28 mouse cellular contexts compared by ENCODE assay signal in the genomic region with DNA sequence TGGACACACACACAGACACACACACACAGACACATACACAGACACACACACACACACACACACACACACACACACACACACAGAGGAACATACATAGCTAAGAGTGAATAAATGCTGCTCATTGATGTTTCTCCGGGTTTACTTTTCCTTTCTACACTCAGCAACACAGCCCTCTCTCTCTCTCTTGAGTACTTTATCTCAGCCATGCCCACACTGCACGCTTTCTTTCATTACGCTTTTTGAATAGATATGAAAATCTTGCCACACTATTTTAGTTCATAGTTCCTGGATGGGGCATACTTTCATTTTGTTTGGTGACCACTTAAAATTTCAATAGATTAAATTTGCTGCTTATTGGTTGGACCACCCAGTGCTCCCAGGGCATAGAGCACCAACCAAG. TPM values are rescaled to one million over a fixed set of nuclear protein-coding genes. Genes with fewer than 3 reads are reported as not detected.
"Had no signal": no experiment of that assay in that cellular context is flagged by ENCODE, and none has a peak within 500 bp of the region (broad histone marks: within the 10 kb centered on the region; RNA-seq: fewer than 3 reads in every experiment).

No protein-coding gene starts in this region.

- H3K4me3 ChIP-seq: kidney, embryonic 15.5 days; limb, embryonic 12.5 days; limb, embryonic 15.5 days; liver, embryonic 12.5 days; liver, embryonic 15.5 days had no signal

- H3K27ac ChIP-seq: kidney, embryonic 15.5 days; limb, embryonic 12.5 days; limb, embryonic 15.5 days; liver, embryonic 12.5 days; liver, embryonic 15.5 days; stomach, postnatal 0 days had no signal

- ATAC-seq: intestine, postnatal 0 days; liver, embryonic 12.5 days had no signal

- DNase-seq: kidney, adult 2 months; kidney, postnatal 10 days; kidney, postnatal 36 days; layer of hippocampus, postnatal 36 days; left cerebral cortex, postnatal 4 days; lung, adult 2 months; lung, postnatal 14 days; lung, postnatal 4 days; midbrain, embryonic 14.5 days; right cerebral cortex, postnatal 4 days; thymus, postnatal 4 days had no signal

- H3K36me3 ChIP-seq: kidney, embryonic 15.5 days; limb, embryonic 12.5 days; limb, embryonic 15.5 days; liver, embryonic 12.5 days; liver, embryonic 15.5 days had no signal

- H3K9ac ChIP-seq: kidney, embryonic 15.5 days; limb, embryonic 12.5 days; limb, embryonic 15.5 days; liver, embryonic 12.5 days; liver, embryonic 15.5 days had no signal

- H3K9me3 ChIP-seq: kidney, embryonic 15.5 days; limb, embryonic 12.5 days; limb, embryonic 15.5 days; liver, embryonic 12.5 days; liver, embryonic 15.5 days had no signal

- H3K27me3 ChIP-seq: kidney, embryonic 15.5 days; limb, embryonic 12.5 days; limb, embryonic 15.5 days; liver, embryonic 12.5 days; liver, embryonic 15.5 days had no signal

- H3K4me1 ChIP-seq: kidney, embryonic 15.5 days; limb, embryonic 12.5 days; limb, embryonic 15.5 days had no signal

RNA-seq across cellular contexts. Expression of gene Clec4d, which starts 2.3 kb away (rescaled TPM):
- total RNA-seq: layer of hippocampus, adult 8-10 months; layer of hippocampus, postnatal 10 days; layer of hippocampus, postnatal 36 days; left cerebral cortex, adult 8-10 months; left cerebral cortex, postnatal 14 days; left cerebral cortex, postnatal 4 days; midbrain, postnatal 0 days had no signal
- polyA plus RNA-seq: intestine, embryonic 14.5 days; limb, embryonic 12.5 days; midbrain, embryonic 14.5 days; midbrain, postnatal 0 days; neural tube, embryonic 11.5 days; neural tube, embryonic 14.5 days; stomach, embryonic 14.5 days had no signal

RNA-seq across cellular contexts. Expression of gene Clec4e, which starts 25.5 kb away (rescaled TPM):
- total RNA-seq: layer of hippocampus, adult 8-10 months; layer of hippocampus, postnatal 10 days; layer of hippocampus, postnatal 36 days; left cerebral cortex, adult 8-10 months; left cerebral cortex, postnatal 14 days had no signal
- polyA plus RNA-seq: intestine, postnatal 0 days; kidney, embryonic 15.5 days; limb, embryonic 12.5 days; midbrain, embryonic 14.5 days; midbrain, postnatal 0 days; neural tube, embryonic 11.5 days; neural tube, embryonic 14.5 days; stomach, embryonic 14.5 days; stomach, postnatal 0 days had no signal

RNA-seq across cellular contexts. Expression of gene Clec4n, which starts 34.6 kb away (rescaled TPM):
- total RNA-seq: layer of hippocampus, adult 8-10 months; layer of hippocampus, postnatal 10 days; layer of hippocampus, postnatal 36 days; left cerebral cortex, adult 8-10 months; left cerebral cortex, postnatal 14 days had no signal
- polyA plus RNA-seq: neural tube, embryonic 11.5 days; neural tube, embryonic 14.5 days had no signal

RNA-seq across cellular contexts. Expression of gene Vmn2r19, which starts 43.9 kb away (rescaled TPM):
- total RNA-seq: layer of hippocampus, adult 8-10 months; layer of hippocampus, postnatal 10 days; layer of hippocampus, postnatal 36 days; left cerebral cortex, adult 8-10 months; left cerebral cortex, postnatal 14 days; left cerebral cortex, postnatal 4 days; midbrain, postnatal 0 days had no signal
- polyA plus RNA-seq: intestine, embryonic 14.5 days; intestine, postnatal 0 days; kidney, adult 2 months; kidney, embryonic 15.5 days; limb, embryonic 12.5 days; limb, embryonic 15.5 days; liver, embryonic 12.5 days; liver, embryonic 15.5 days; lung, adult 2 months; lung, embryonic 16.5 days; midbrain, embryonic 14.5 days; midbrain, postnatal 0 days; neural tube, embryonic 11.5 days; neural tube, embryonic 14.5 days; stomach, embryonic 14.5 days; stomach, postnatal 0 days had no signal
